Mouse (Mus musculus) embryonic fibroblast, embryonic 13.5 days (primary cell): ENCODE measurements around the gene Med24.

Experiments
- CTCF ChIP-seq: IDR thresholded peaks from 2 replicates; pipeline ENCODE4 v1.5.1; 2011; ENCODE audit warnings: mild to moderate bottlenecking, control low read depth, low read length, moderate library complexity, borderline replicate concordance; ENCODE audit not compliant: insufficient read depth
- POLR2A ChIP-seq: IDR thresholded peaks from 2 replicates; pipeline ENCODE4 v1.6.1; 2011; ENCODE audit warnings: low read depth, mild to moderate bottlenecking, control low read depth, low read length, moderate library complexity

GRCm38 (mm10) chr11:98769007-98769954 is 40.0 kb upstream of the Med24 start:
- no peak for TF ChIP-seq CTCF
- TF ChIP-seq POLR2A = no peak
